Mouse (Mus musculus) left cerebral cortex, postnatal 14 days (tissue): ENCODE data around the gene Cxcr4. TPM values are rescaled to one million over a fixed set of nuclear protein-coding genes. Genes with fewer than 3 reads are reported as not detected.

Source experiments
- DNase-seq, 2 experiments: peaks; one replicate each; pipeline ENCODE4 v3.0.0; 2021 to 2022; ENCODE audit warnings: low spot score in 2 of 2, mixed read lengths in 1 of 2
- intact Hi-C: fragments of 180-260 bp; cut with DNase I; formaldehyde crosslinking; loops from one replicate; pipeline ENCODE4 v1.15.1; 2025
- total RNA-seq, 2 experiments: library from RNA; stranded (reverse); gene quantifications; 2 replicates each; pipeline ENCODE4 v1.2.3; 2021

The Cxcr4 gene
- total RNA-seq, 2 experiments from 2014 or later, result 5.1 to 6.0 TPM

DNA sequence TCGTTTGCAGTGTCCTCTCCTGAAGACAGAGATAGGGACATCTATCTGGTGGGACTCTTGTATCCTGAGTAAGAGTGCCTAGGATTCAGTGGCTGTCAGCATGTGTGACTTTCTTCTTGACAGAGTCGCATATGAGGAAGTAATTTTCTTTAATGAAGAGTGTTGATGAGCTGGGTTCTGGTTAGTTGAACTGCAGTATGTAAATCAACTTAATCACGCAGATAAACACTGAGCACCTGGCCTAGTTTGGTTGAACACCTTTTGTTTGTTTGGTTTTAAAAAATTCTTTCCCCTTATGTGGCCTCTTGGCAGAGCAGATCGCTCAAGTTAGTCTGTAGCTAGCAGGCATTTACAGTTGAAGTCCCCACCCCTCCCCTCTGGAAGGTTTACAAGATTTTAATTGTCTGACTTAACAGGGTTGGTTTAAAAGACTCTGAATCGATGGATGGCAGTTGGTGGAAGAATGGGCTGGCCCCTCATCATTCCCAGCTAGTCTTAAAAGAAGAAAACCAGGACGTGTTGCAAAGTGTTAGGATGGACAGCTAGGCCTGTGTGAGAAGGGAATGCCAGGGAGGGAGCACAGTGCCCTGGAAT, 8.7 kb downstream of the Cxcr4 start:
- intact Hi-C loops, result no loop called here

GRCm38 (mm10) chr1:128580321-128580720, 11.8 kb downstream of the Cxcr4 start:
- DNase-seq, result no peak
- intact Hi-C loops, result no loop called here

More for the DNA sequence above, 8.7 kb downstream of the Cxcr4 start:
- DNase-seq, result no peak

GRCm38 (mm10) chr1:128578454-128578853, 13.6 kb downstream of the Cxcr4 start:
- intact Hi-C loops, result no loop called here
- no peak for DNase-seq

DNA sequence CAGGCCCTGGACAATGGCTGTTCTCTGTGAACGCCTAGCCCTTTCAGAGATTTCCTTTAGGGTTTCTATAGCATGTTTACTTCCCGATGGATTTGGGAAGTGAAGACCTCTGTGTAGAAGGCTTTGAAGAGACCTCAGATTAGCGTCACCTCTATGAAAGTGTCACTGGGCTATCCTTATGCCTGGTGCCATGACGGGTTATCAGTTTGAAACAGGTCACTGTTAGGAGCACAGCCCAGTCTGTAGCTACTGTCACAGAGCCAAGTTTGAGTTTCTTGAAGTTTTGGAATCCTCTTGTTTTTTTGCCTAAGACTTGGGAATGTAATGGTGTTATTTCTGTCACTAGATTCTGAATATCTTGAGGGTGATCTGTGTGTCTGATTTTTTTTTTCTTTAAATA, 17.0 kb downstream of the Cxcr4 start:
- no peak for DNase-seq
- intact Hi-C loops, result no loop called here

- DNase-seq, result no peak
- intact Hi-C loops, result no loop called here
Measured at GRCm38 (mm10) chr1:128571033-128571432, 21.1 kb downstream of the Cxcr4 start.

- no peak for DNase-seq
- intact Hi-C loops, result no loop called here
Measured at GRCm38 (mm10) chr1:128569992-128570648, 22.0 kb downstream of the Cxcr4 start.

- DNase-seq, result no peak
- intact Hi-C loops, result no loop called here
Measured at GRCm38 (mm10) chr1:128567224-128568197, 24.6 kb downstream of the Cxcr4 start.

GRCm38 (mm10) chr1:128563905-128564304, 28.2 kb downstream of the Cxcr4 start:
- DNase-seq, result no peak
- intact Hi-C loops, result no loop called here

DNA sequence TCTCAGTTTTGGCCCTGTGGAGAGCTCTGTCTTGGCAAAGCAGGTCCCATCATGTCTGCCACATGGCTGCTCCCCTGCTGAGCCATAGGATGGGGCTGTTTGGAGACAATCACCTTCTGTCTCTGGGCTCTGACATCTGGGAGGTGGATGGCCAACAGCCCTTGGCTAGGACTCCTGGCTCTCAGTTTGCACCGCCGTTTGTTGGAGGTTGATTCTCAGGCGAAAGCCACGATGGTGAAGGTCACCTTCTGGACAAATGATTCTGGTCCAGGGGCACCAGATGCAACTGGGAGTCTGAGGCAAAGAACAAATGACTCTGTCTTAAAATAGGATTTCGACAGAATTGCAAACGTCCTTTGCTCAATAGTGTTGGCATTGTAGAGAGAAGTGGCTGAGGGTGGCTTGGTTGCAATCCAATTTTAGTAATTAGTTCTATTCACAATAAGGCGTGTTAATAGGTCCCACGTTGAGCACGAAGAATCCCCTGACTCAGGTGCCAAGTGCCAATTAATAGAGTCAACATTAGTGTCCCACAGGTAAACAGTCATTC, 30.7 kb downstream of the Cxcr4 start:
- no peak for DNase-seq
- intact Hi-C loops, result no loop called here

- DNase-seq, result no peak
- intact Hi-C loops, result no loop called here
Measured at GRCm38 (mm10) chr1:128560452-128561324, 31.4 kb downstream of the Cxcr4 start.

DNA sequence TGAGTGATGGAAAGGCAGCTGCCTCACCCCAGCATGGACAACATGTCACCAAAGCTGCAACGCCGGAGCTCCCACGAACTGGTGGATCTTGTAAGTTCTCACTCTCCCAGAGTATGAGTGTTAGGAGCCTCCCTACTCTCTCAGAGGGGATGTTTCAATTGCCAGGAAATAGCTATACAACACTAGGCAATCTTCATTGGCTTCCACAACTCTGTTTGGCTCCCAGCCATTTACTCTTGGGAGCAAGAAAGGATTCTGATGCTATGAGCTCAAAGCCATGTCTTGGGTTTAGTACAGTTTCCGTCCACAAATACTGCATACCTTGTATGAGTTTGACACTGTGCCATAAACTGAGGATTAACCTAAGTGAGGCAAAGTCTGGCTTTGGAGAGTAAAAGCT, 34.1 kb downstream of the Cxcr4 start:
- intact Hi-C loops, result no loop called here
- no peak for DNase-seq

GRCm38 (mm10) chr1:128552545-128552944, 39.5 kb downstream of the Cxcr4 start:
- intact Hi-C loops, result no loop called here
- DNase-seq, result no peak

GRCm38 (mm10) chr1:128551743-128552397, 40.2 kb downstream of the Cxcr4 start:
- peak; percentile 5 to 23 for DNase-seq
- intact Hi-C loops, result no loop called here

- DNase-seq, result no peak
- intact Hi-C loops, result loop anchor here (10.0 kb wide), 1 partner anchor 175 kb away; no protein-coding TSS in a partner anchor
Measured at GRCm38 (mm10) chr1:128549442-128549841, 42.7 kb downstream of the Cxcr4 start.

GRCm38 (mm10) chr1:128549007-128549406, 43.1 kb downstream of the Cxcr4 start:
- DNase-seq, result no peak
- intact Hi-C loops, result loop anchor here (10.0 kb wide), 1 partner anchor 174 kb away; no protein-coding TSS in a partner anchor

- DNase-seq, result no peak
Measured at GRCm38 (mm10) chr1:128548220-128548998, 43.7 kb downstream of the Cxcr4 start.

DNA sequence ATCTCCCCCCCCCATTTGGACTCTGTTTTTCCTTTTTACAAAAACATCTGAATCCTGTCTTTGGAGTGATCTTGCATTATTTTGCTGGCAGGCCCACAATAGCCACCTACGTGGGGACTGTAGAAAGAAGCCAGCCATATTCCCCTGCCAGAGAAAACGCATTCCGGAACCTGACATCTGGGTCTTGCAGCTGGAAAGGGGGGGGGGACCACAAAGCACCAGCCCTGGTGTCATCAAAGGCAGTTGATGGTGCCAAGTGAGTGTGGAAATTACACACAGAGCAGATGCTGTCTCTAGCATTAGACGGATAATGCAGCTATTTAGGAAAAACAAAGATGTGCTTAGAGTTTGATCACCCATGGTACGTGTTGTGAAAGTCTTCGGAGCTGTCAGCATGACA, 46.4 kb downstream of the Cxcr4 start:
- DNase-seq, result peak in 1 of 2 experiments; percentile 17
- intact Hi-C loops, result loop anchor here (10.0 kb wide), 1 partner anchor 171 kb away; no protein-coding TSS in a partner anchor

More at GRCm38 (mm10) chr1:128548220-128548998, 43.7 kb downstream of the Cxcr4 start:
- intact Hi-C loops, result loop anchor here (10.0 kb wide), 1 partner anchor 174 kb away; no protein-coding TSS in a partner anchor
